Mouse (Mus musculus): ENCODE data around the gene Fcnb.

The Fcnb gene
- long read RNA-seq, experiment 1 = 0 reads
- long read RNA-seq, experiment 2 = 0 reads

DNA sequence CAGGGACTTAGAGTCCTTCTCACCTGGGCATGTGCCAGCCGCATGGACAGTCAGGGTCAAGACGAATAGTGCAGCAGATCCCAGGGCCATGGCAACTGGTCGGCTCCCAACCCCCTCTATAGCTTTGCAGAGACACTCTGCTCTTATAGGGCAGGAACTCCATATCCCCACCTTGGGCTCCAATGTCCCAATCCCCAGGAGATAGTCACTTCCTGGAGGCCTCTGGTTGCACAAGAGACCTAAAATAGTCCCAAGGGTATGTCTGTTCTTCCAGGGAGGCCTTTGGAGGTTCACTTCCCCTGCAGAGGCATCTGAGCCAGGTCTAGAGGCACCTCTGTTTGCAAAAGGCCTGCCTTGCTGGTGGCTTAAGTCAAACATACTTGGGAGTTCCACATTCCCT, at the start of gene Fcnb:
Gene Fcnb (minus strand): TSS at position 118 of the 400 bp plus-strand sequence.
- intact Hi-C loops (cut with DNase I) = no loop called here

DNA sequence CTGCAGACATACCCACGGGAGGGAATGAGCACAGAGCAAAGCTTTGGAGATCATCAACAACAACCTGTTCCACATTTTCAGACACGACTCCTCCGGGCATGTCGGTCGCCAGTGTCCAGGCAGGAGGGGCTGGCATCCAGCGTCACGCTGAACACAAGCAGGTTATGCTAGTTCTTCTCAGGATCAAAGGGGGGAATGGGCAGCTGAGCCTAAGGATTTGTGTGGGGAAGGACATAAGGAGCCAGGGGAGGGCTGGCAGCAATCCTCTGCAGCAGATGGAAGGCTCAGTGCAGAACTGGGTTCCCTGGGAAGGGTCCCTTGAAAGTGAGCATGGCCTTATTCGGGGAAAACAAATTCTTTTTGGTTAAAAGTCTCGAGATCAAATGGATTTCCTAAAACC, 49.1 kb upstream of the Fcnb start:
- intact Hi-C loops (cut with DNase I) = no loop called here

DNA sequence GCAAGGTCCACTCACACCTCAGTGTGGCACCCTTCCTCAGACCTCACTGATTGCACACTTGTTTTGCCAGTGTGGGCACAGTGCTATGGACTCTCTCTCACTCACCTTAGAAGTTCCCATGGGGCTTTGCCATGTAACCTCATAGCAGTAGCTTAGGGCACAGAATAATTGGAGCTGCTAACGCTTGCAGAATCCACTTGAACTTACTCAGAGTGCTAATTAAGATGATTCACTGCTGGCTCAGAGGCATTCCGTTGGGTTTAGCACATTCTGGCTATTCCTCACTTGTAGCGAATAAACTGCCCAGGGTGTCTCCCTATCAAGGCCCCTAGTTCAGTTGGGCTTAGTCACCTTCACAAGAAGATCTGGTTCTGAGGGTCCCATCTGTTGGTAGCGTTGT, 47.4 kb upstream of the Fcnb start:
- intact Hi-C loops (cut with DNase I) = no loop called here

DNA sequence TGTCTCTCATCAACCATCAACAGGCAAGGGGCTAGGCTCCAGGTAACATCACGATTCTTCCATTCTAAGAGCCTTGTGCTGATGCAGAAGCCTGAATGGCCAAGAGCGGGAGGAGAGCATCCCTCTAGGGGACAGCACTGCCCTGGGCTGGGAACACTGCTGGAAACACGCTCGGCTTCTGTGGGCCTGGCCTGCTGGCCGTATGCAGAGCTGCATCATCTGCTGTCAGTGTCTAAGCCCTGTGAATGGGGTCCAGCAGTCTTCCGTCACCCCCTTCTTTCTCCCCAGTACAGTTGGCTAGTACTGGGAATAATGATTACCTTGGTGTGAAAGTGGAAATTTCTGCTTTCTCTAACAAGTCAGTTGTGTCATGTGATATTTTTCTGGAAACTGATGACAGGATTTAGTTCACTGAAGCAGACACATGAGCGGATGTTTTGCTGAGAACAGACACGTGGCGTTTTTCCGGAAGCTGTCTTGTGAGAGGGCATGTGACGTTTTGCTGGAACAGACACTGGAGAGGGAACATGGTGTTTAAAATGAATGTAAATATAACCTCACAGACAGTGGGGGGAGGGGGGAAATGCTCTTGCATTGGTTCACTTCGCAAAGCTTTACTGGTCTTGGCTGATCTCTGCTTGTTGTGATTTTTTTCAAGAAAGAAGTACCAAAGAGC, 42.2 kb upstream of the Fcnb start:
- intact Hi-C loops (cut with DNase I) = no loop called here

DNA sequence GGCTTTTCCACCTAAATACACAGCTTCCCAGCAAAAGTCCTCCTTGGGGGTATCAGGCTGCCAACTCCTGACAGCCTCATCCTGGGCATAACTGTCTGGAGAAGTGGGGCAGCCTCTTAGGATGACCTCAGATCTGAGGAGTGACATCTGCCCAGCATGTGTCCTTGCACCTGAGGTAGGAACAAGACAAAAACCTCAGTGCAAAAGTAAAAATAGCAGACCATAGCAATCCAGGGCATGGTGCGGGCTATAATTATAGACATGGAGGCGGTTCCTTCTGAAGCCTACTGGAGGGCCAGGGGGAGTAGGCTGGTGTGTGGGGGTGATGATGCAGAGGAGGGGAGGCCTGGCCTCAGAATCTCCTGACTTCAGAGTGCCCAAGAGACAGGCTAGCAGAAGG, 39.2 kb upstream of the Fcnb start:
- intact Hi-C loops (cut with DNase I) = no loop called here

DNA sequence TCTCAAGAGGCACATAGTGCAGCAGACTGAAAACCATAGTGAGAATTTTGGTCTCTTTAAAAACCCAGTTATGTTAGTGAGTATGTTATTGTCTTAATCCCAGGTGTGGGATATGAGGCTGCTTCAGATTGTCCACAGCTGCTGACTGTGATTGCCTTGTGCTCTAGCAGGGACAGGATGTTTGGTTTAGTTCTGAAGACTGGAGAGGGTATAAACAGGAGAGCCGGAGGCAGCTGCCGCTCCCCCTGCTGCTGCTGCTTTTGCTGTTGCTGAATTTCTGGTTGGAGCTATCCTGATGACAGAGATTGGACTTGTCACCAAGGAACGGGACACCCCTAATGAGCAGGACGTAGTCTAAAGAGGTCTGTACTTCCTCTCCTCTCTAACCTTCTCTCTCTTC, 36.6 kb upstream of the Fcnb start:
- intact Hi-C loops (cut with DNase I) = no loop called here

DNA sequence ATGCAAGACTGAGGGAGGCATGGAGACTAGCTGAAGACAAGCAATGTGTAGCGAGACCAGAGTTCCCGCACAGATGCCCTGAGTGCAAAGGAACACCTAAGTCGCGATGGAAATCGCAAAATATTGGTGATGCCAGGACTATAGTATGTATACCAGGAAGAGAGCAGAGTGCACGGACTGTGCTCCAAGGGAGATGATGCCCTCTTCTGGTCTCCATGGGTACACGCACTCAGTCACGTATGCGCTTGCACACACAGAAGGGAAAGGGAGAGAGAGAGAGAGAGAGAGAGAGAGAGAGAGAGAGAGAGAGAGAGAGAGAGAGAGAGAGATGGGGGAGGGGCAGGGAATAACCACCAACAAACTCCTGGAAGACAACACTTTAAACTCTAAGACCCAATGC, 35.7 kb upstream of the Fcnb start:
- intact Hi-C loops (cut with DNase I) = no loop called here

DNA sequence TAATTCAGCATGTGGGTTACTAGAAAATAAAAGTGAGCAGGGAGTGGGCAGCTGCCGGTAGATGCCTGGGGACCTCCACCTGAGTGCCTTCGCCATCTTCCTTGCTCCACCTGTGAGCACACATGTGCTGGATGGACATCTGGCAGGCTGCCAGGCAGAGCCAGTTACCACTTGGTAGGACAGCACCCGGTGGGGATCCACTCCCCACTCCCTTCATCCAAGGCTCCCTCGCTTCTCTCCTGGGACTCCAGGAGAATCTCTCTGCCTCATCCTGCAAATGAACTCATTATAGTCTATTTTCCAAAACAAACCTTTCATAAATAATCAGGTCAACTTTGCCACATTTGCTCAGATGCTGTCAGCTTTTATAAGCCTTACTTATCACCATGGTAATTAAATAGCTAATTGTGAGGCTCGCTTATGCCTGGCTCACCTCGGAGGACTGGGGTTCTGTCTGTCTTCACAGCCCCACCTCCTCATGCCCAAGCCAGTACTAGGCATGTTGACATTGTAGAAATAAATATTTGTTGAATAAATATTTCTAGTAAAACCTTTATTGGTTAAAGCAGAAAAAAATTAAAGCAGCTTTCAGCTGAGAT, 33.9 kb upstream of the Fcnb start:
- intact Hi-C loops (cut with DNase I) = no loop called here

DNA sequence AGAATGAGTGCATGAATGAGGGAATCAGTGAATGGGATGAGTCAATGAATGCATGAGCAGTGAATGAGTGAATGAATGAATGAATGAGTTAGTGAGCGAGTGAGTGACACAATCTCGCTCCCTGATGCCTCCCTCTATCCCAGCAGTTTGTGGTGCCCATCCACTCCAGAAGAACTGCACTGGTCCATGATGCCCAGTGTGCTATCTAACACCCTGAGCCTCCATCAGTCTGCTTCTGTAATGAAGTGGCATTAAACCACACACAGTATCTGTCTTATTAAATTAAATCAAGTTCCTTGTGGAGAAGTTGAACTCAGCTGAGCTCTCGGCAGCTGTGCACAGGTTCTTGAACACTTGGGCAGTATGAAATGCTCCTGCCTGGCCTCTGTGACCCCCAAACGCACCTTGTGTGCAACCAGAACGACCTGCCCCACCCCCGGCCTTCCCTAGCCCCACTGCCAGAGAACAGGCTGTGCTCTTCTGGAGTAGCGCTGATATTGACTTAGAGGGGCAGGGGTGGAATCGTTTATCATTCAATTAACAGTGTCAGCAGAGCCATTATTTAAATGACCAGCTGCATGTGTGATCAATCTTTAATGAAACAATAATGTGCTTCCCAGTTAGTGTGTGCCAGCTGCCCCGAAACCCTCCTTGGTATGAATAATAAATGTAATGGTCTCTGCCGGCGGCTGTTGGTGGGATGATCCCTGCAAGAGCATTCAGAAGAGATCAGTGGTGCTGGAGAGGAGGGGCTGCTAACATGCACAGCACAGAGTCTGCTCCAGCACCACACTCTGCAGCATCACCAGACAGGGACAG, 33.0 kb upstream of the Fcnb start:
- intact Hi-C loops (cut with DNase I) = no loop called here

DNA sequence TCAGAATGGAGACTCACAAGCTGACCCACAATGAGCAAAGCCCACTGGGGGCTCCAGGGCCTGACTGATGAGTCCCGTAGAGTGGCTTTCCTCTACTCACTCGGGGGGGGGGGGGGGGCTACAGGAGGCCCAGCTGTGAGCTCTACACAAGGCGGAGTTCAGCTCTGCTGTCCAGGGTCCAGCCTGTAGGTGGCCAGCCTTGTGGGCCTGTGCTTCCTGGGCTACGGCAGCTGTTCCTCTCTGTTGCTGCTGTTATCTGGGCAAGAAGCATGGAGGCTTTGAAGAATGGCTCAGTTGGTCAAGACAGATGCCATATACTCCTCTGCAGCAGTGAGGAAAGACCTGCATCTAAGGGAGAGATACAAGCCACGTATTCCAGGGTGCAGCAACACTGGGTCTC, 24.1 kb upstream of the Fcnb start:
- intact Hi-C loops (cut with DNase I) = no loop called here

DNA sequence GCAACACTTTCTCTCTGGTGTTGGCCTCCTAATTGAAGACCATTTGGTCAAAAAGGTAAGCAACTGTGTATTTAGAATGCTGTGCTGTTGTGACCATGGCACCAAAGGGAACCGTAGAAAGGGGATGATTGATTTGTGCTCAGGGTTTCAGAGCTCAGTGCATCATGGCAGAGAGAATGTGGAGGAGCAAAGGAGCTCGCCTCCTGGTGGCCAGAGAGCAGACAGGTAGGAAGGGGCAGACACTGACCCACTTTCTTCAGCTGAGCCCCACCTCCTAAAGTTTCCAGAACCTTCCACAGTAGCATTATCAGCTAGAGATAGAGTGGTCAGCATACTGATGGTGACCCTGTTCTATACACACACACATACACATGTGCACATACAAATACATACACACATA, 21.3 kb upstream of the Fcnb start:
- intact Hi-C loops (cut with DNase I) = no loop called here

DNA sequence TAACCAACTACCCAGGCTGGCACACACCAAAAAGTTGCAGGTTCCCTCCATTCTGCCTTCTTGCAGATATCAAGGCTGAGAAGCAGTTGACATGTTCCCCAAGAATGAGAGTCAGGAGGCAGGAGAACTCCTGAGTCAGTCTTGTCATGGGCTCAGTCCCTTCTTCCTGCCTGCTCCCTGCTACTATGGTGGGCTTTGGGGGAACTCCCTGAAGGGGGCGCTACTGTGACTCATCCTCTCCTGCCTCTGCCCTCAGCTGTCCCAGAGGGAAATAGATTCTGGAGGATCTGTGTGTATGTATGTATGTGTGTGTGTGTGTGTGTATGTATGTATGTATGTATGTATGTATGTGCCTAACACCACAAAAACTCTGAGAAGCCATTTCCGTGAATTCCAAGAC, 19.0 kb upstream of the Fcnb start:
- intact Hi-C loops (cut with DNase I) = no loop called here

DNA sequence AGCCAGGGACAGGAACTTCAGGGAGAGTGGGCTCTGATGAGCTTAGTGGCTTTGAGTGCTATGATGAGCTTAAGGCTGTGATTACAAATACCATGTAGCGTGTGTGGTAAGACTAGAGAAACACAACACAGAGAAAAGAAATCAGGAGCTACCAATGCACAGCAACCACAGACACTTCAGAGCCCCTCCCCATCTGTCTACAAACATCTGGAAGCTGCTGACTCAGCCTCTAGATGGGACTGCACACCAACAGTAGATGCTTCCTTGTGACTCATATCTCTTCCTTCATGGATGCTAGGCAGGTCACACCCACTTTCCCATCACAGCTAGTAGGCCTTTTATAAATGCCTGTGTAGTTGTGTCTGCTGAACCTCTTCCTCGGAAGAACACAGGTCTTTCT, 17.2 kb upstream of the Fcnb start:
- intact Hi-C loops (cut with DNase I) = no loop called here

DNA sequence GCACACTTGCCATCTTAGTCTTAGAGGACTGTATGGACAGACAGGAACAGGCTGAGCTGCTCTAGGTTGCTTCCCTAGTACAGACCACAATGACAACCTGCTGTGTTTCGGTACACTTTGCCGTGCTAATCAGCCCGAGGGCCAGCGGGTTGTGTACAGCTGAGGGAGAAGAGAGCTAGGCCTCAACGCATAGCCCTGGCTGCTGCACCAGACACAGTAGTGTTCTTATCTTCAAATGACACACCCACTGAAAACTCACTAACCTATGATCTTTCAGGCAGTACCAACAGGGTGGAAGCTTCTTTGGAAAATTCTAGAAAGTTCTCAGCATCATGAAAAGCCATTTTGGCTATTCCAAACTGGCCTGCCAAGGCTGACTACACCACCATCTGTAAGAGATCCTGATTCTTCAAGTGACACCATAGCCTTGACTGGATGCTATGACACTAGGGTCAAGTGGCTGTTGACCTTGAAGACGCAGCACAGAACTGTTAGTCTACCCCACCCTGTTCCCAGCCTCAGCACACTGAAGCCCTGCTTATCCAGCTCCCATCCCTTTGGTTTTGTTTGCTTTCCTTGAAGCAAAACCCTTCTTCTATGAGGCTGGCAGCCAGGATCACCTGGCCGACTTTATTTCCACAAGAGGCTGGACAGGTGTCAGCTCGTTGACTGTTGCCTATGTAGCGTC, 16.3 kb upstream of the Fcnb start:
- intact Hi-C loops (cut with DNase I) = no loop called here

DNA sequence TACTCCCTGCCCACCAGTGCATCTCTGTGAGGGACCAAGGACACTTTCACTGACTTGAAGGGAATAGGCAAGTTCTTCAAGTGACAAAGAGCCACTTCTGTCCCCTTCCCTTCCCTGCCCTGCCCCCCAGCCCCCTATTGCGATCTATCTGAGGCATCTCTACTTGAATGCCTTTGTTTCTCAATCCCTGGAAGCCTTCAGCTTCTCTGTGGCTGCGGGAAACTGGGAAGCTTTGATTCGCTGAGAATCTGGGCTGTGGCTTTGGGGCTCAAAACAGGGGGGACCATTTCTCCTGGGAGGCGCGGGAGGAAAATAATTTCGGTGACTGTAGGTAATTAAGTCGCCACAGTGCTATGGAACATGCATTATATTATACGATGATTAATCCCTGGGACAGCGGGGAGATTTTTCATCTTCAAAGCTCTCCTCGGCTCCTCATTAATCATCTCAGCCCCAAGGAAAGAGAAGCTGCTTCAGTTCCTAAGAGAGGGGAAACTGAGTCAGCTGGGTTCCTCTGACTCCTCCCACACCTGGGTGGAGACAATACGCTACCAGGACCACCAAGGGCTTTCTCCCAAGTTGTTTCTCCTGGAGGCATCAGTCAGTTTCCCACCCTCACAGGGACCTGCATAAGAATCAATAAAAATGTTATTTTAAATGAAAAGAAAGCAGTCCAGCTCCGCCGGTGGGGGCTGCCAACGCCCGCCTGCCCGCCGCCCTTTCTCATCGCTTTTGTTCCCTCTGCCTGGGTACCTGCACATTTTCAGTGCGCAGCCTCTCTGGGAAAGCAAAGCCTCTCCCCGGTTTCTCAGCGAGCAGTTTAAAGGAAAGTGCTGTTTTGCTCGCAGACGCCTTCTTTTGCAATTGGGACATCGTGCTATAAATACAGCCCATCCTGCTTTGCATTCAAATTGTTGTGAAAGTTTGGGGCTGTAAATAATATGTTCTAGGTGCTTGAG, 14.1 kb upstream of the Fcnb start:
- intact Hi-C loops (cut with DNase I) = no loop called here

DNA sequence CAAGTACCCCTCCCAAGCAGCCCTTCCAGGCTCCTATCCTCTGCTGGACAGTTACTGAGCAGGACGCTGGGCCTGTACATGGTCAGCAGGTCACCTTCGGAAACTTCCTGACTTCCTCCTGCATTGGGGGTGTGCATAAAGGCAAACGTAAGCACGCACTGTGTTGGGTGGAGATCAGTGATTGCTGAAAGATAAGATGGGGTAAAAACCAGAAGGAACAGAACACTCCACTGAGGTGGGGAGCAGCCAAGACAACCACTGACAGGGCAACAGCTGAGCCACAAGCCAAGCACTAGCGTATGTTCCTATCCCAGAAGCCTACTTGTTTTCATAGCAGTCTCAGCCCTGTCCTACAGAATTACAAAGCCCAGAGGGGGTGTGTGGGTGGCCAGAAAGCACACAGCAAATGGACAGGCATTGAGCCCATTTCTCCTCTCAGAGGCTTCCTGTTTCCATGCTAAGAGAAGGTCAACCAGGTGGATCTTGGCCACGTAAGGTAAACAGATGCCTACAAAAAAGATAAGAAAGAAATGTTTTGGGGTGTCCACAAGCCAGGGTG, 12.1 kb upstream of the Fcnb start:
- intact Hi-C loops (cut with DNase I) = no loop called here

DNA sequence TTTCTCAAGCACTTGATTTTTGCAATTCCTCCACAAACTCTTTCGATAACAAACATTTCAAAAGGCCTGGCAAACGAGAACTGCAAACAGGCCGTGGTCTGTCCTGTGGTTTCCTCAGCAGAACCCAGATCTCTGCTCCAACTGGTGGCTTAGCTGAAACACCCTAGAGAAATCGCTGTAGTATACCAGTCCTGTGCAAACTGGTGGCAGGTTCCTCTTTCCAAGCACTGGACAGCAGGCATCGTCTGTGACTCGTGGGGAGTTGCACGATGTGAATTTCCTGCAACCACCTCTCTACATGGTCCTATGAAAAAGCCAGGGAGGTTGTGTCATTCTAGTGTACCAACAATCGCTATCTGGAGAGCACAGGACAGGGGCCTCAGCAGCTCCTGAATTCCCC, 7.4 kb upstream of the Fcnb start:
- intact Hi-C loops (cut with DNase I) = no loop called here

DNA sequence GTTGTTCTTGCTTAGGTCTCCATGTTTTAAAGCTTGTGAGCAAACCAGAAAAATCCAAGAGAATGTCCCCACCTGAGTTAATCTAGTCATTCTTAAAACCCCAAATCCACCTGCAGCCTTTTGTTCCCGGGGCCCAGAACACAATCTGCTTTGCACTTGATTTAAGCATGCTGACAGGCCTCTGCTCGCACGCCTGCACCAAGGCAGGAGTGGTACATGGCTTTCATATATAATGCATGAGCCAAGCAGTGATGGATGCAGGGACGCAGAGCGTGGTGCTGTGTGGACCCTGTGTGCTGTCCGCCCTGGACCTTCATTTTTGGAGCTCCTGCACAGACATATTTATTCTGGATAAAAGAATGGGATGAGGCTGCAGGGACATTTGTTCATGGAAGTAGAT, 6.4 kb upstream of the Fcnb start:
- intact Hi-C loops (cut with DNase I) = no loop called here

DNA sequence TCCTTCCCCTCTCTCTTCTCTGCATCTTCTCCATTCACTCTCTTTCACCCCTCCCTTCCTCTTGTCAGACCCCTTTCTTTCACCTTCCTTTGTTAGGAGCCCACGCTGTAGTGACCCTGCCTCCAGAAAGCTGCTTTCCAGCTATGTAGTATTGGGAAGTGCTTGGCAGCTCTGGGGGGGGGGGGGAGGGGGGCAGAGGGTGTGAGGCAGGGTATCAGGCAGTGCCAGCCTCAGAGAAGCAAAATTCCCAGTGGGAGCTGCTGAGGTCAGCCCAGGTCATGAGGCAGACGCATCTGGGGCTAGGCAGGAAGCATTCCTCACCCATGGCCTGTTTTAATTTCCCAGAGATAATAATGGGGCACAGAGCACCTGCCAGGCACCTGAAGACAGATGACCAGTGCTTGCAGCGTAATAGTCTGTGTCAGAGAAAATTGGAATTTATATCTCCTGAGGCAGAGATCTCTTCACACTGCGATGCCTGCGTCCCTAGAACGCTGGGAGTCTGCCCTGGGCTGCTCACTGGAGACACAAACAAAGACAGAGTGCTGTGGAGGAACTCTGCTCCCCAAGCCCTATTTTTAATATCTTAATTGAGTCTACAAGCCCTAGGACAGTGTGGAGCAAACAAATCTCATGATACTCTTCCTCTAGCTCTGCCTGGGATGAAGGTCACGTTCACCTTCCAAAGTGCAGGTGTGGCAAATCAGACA, 5.8 kb upstream of the Fcnb start:
- intact Hi-C loops (cut with DNase I) = no loop called here

DNA sequence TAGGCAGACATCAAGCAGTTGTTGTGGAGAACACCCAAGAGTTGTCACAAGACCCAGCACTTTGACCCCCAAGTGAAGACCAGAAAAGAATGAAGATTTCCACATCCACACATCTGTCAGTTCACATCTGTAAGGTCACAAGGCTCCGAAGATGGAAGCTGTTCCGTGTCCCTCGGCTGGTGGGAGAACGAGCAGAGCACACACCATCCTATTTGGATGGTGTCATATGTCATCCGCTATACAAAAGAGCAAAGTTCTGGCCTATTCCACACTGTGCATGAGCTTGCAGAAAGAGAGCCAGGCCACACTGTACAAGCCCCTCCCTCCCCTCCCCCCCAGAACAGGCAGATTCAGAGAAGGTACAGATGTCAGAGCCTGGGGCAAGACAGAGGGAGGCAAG, 4.4 kb upstream of the Fcnb start:
- intact Hi-C loops (cut with DNase I) = no loop called here

All from adrenal gland (tissue).